Mouse (Mus musculus) naive thymus-derived CD4-positive, alpha-beta T cell, adult 2 months (primary cell): ENCODE measurements around the gene Gpr108.

Experiments
- DNase-seq: peaks from one replicate; pipeline ENCODE4 v3.0.0-alpha.2; 2011; ENCODE audit warnings: low read depth

Gene Gpr108

DNA sequence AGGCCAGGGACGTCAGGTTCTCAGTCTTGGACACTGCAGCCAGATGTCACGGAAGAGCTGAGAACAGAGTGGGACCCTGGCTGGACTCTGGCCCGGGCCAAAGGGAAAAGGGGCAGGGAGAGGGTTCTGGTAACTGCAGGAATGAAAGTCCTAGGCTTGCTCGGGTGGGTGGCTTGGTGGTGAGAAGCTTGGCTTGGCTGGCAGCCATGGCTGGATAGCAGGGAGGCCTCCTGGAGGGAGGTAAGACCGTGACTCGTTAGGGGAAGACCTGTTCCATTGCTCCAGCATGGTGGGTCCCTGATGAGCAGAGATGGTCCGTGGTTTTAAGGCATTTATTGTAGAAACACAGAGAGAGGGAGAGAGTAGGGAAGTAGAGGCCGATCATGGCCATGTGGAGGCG is 23.1 kb upstream of the Gpr108 start:
- DNase-seq: no peak

DNA sequence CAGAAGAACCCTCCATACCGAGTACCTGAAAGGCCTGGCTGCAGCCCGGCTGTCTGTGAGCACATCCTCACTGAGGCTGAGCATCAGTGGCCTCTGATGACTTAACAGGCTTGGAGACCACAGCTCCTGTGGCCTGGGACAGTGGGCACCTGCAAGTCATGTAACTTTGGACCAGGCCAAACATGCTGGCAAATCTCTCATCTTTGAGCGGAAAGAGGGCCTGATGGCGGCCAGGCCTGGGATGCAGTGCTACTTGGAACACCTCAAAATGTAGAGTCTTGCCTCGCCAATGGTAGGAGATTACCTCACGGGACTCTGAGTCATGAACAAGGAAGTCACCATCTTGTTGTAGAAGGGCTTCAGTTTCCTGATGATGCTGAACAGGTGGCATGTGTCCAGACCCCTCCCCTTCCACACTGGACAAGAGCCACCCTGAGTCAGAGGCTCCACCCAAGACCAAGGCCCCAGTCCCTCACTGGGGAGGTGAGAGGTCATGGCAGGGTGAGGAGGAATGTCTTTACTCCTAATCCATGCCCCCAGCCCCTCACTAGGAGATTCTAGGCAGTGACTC is 19.4 kb upstream of the Gpr108 start:
- no peak for DNase-seq

DNA sequence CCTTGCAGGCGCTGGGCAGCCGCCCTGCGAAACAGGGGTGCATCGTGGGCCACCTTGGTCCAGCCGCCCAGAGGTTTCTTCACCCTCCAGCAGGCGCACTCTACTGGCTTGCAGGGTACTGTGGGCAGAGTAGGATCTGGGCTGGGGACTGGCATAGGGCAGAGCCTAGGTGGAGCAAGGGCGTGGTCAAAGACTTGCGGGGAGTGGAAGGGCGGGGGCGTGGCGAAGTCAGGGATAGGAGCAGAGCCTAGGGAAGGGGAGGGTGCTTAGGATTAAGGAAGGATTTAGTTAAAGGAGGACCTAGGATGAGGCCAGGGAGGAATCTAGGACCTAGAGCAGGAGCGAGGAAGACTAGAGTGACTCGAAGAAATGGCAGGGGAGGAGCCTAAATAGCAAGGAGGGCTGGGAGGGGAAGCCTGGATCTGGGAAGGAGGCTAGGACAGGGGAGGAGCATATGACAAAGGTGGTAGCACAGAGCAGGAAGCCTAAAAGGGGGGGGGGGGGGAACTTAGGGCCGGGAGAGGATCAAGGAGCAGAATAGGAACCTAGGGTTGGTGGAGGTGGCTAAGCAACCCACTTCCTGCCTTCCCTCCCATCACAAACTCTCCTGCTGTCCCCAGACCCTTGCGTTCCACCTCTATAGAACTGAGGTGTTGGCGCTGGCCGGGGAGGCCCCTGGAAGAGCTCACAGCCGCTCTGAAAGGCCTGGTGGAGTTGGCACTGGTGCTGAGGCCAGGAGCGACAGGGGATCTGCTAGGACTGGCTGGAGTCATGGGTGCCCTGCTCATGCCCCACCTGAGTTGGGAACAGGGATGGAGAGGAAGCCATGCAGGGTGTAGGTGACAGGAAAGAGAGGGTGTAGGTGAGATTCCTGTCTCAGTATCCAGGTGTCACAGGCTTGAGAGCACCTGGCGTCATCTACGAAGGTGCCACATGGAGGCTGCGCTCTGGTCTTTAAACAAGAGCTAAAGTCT is 17.0 kb upstream of the Gpr108 start:
- no peak for DNase-seq

DNA sequence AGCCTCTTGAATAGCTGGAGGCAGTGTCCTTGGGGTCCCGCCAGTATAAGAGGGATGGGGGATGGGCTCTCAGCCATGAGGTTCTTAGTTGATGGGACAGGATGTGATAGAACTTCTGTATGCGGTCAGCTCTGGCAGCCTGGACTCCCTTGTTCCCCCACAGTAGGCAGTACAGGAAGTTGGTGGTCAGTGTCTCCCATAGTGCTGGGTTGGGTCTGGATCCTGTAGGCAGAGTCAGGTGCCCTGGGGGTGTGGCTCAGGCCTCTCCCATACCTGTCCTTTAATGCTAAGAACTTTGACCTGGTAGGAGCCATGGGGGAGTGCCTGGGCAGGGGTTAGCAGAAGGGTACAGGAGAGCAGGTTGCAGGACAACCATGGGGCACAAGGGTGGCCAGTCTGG is 15.9 kb upstream of the Gpr108 start:
- DNase-seq: no peak

DNA sequence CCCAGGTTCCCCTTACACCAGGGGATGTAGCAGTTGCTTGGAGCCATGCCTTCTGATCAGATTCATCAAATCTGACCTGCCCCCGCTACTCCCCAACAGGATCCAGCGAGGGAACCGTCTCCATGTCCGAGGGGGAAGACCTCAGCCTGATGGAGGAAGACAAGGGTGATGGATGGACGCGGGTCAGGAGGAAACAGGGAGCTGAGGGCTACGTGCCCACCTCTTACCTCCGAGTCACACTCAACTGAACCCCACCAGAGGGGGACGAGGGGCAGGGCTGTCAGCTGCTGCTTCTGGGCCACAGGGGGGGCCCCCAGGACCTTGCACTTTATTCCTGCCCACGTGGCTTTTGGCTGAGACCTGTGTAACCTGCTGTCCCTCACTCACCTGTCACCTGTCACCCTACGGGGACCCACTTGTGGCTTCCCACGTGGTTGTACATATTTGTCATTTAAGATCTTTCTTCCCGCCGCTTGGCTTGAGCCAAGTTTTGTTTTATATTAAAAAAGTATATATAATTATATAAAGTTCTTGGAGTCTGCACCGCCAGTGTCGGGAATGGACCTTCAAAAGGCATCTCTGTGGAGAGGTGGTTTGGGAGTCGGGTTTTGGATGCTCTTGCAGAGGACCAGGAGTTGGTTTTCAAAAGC is 14.8 kb upstream of the Gpr108 start:
- no peak for DNase-seq

DNA sequence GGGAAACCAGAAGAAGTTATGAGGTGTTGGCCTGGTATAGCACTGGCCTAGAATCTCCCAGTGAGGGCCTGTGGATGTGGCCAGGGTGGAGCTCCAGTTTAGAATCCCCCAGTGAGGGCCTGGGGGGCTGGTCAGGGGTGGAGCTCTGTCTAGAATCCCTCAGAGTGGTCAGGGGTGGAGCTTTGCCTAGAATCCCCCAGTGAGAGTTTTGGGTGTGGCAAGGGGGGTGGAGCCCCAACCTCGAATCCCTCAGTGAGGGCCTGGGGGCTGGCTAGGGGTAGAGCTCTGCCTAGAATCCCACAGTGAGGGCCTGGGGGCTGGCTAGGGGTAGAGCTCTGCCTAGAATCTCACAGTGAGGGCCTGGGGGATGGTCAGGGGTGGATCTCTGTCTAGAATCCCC is 13.6 kb upstream of the Gpr108 start:
- no peak for DNase-seq

DNA sequence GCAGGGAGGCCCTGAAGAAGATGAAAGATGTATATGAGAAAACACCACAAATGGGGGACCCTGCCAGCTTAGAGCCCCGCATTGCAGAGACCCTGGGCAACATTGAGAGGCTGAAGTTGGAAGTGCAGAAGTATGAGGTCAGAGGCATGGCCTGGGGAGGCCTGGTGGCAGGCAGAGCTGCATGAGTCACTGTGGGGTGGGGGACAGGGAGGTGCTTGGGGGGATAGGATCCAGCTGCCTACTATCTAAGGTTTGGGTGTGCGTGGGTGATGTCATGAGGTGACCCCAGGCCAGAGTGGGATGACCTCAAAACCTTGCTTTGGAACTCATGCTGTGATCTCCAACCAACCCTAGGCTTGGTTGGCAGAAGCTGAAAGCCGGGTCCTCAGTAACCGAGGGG is 13.0 kb upstream of the Gpr108 start:
- DNase-seq: no peak

- no peak for DNase-seq
Measured at GRCm38 (mm10) chr17:57260351-57260750, 12.1 kb upstream of the Gpr108 start.

DNA sequence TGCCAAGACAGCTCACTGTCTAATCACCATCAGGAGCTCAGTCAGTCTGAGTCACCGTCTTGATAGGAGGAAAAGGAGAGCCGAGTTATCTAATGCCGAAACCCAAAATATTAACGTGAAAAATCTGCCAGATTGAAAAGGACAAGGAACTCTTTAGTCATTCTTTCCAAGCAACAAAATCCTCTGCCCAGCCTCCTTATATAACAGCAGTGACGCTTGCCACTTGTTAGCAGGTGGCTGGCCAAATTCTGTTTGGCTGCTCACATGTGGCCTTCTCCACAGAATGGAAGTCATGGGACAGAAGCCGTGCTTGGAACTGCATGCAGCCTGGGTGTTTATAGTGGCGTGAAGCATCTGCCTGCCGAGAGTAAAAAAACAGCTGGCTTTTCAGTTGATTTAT is 11.5 kb upstream of the Gpr108 start:
- no peak for DNase-seq

GRCm38 (mm10) chr17:57258191-57258590 is 9.9 kb upstream of the Gpr108 start:
- DNase-seq: no peak

- no peak for DNase-seq
Measured at GRCm38 (mm10) chr17:57256921-57257485, 8.8 kb upstream of the Gpr108 start.

DNA sequence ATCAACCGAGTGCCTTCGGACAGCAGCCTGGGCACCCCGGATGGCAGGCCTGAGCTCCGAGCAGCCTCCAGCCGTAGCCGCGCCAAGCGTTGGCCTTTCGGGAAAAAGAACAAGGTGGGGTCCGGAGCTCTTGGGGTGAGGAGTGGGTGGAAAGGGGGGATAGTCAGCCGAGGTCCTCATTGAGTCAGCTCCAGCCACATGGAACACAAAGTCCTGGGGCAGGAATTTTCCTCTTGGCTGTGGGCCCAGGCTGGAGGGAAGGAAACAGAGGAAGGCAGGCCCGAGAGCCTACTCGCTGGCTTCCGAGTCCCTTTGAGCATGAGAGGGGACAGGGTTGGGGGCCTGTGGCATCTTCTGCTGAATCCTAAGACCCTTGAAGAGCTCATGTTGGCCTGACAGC is 7.1 kb upstream of the Gpr108 start:
- DNase-seq: no peak

- DNase-seq: no peak
Measured at GRCm38 (mm10) chr17:57253306-57253705, 5.1 kb upstream of the Gpr108 start.

- DNase-seq: no peak
Measured at GRCm38 (mm10) chr17:57251431-57251830, 3.2 kb upstream of the Gpr108 start.

- DNase-seq: peak; percentile 32
Measured at GRCm38 (mm10) chr17:57250461-57251160, 2.4 kb upstream of the Gpr108 start.

DNA sequence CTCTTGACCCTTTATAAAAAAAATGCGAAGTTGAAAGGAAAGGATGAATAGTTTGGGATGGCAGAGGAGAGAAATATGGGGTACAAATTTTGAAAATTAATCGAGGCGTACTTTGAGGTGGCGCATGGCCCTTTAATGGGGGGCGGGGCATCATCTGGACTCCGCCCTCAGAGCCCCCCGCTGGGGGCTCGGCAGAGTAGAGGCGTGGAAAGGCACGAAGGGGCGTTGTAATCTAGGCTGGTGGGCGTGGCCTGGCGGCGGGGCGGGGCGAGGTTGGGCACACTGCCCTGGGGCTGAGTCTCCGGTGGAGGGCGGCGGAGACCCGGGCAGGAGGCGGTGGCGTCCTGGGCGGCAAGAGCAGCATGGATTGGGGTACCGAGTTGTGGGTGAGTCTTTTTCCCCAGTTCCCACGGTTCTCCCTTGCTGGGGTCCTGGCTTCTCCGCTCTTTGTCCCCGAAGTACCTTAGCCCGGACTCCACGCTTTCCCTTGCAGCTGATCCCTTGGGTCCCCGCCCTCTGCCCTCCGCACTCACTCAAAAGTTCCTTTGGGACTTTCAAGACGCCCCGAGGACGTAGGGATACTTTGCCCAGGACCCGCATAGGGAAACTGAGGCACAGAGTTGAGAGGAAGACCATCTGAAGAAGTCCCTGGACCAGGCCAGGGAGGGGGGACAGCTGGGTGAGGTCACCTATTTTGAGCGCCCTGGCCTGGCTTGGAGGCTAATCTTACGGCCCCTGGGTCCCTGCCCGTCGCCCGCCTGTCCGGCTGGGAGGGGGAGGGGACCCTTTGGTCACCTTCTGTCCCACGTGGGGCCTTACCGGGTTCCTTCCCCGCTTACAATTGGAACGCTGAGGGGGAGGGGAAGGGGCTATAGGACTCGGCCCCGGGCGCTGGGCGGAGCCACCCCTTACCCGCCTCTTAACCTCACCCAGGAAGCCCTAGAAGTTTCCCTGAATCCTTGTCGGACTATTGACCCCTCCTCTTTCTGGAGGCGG is 1.2 kb upstream of the Gpr108 start, which contains the start of gene Trip10:
Gene Trip10 (plus strand): TSS at position 270 of the 996 bp plus-strand sequence.
- DNase-seq: peak; percentile 94

GRCm38 (mm10) chr17:57248771-57249170 is 525 bp upstream of the Gpr108 start:
- no peak for DNase-seq

DNA sequence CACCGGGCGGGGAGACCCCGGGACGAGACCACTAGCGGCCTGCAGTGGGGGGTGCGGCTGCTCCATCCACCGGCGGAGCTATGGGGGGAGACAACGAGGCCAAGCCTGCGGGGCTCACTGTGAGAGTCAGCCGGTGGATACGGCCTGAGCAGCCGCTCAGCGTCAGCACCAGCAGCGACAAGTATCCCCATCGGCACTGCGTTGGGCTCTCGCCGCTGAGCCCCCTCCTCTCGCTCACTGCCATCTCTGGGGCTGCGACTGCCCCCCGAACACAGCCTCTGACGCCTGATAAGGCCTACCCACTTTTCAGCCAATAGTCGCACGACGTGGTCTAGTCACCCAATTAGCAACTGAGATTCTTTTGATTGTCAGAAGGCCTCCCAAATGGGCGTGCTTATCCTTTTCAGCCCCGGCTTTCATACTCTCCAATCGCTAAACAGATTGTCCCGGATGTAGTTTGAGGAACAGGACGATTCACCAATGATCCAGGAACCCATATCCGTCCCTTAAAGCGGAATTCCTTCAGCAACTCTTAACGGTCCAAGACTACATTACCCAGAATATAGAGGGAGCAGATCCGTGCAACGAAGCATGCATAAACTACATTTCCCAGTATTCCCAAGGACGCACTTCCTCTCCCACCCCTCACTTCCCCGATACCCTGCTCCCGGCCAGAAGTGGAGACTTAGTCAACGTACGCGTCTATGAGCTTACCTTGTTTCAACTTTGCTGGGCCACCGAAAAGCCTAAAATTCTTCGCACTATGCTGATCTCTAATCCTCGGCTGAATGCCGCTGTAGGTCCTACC is 649 bp downstream of the Gpr108 start:
- DNase-seq: peak; percentile 96

DNA sequence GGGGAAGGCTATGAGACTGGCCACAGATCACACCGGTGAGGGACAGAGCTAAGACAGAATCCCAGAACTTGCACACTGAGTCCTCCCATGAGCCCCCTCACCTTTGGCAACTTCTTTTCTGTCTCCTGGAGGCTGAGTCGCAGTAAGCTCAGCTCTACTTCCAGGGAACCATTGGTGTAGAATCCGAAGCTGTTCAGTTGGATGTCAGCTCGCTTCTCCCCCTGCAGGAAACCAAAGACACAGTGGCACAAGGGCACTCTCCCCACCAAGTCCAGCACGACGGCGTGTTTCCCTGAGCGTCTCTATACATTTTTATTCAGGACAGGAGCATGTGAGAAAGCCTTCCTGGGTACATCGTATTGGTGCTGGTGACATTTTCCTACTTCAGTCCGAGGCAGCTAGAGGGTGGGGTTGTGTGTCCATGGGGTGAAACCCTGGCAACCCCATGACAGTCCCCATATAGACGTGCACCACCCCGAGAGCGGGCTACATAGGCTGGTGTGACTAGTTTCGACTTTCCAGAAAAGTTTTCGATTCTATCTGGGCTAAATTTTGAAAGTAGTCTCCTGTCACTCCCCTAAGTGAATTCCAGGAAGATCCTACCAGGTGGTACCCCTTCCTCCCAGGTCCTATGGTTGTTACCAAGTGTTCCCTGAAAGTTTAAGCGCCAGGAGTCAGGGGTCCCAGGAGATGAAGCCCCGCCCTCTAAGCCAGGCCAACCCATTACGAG is 1.4 kb downstream of the Gpr108 start:
- peak; percentile 36 for DNase-seq
